Mouse (Mus musculus): ENCODE measurements at regions not wholly inside any gene's neighbourhood (a gene's known extent, or its start where the extent isn't known, plus 50 kb on each side); places are given as distances from the start of the nearest gene placed in this dataset.

DNA sequence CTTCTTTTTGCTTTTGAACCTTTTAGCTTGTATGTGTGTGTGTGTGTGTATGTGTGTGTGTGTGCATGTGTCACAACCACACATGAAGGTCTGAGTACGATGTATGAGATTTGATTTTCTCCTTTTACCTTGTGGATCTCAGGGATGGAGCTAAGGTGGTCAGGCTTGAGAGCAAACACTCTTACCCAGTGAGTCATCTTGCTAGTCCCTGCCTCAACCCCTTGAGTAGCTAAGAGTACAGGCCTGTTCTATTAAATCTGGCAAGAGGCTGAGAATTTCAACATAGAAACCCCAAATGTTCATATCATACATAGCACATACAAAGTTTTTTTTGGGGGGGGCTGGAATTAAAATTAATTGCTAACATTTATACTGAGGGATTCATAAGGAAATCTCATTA is 104.4 kb downstream of the Ppp4r2 start:
- TF ChIP-seq CTCF (IDR thresholded peaks at IDR 0.05; ENCODE audit: insufficient read depth, low read length) (no peak), POLR2A (IDR thresholded peaks at IDR 0.05; ENCODE audit: borderline replicate concordance, extremely low read depth, low read depth, low read length) (no peak)

Measured in lung, adult 2 months (tissue).